Mouse (Mus musculus) ovary, postnatal 36 days (tissue): ENCODE measurements around the gene Zfp715.
"Not testable (repeated sequence)": the region's sequence is repeated elsewhere in the genome, so short reads cannot be mapped to it uniquely, and the experiment has no call there.

ENCODE experiments used
- DNase-seq: peaks from one replicate; pipeline ENCODE4 v3.0.0; 2022; ENCODE audit warnings: low spot score, mixed read lengths

The Zfp715 gene

DNA sequence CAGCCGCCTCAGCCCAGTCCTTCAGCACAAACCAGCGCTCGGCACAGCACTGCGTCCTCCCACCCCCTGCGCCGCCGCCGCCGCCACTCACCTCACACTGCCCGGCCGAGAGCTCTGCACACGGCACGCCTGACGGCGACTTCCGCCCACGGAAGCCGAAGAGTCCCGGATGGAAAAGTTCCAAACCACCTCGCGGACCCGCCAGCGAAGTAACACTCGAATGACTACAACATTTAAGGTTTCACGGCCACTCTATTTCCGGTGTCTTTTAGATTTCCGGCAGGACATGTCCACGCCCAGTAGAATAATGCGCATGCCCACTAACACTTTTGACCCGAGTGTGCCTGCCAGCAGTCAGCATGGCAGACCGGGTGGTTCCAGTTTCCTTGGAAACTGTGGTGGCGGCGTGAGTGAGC is at the start of gene Zfp715:
Gene Zfp715, minus strand, starts transcription at position 282 of the 416 bp plus-strand sequence.
- DNase-seq: peak; percentile 85

DNA sequence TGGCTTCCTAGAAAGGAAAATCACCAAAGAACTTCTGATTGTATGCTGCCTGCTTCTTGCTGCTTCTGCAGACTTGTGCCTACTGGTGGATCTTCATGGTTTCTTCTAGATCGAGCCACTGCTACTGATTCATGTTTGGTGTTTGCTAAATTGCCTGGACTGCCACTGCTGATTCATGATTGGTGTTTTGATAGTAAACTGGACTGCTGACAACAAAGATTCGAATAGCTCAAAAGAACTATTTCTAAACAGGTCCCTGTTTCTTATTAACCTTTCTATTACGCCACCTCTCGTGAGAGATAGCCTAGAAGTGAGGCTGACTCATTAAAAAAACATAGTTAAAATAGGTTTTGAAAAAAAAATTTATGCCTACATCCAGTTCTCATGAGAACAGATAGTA is 48.9 kb upstream of the Zfp715 start:
- no peak for DNase-seq

DNA sequence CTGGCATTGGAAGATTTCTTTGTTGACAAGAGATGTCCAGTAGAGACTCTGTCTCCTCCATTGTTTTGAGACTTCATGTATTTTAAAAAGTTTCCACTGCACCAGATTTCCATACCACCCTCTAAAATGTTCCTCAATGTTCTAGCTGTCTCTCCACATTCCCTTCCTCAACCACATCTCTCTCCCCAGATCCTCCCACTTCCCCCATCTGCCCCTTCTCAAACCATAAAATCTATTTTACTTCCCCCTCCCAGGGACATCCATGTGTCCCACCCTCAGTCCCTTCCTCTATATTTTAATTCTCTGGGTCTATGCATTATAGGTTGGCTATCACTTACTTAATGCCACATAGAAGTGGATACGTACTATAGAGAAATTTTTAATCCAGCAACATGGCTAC is 48.3 kb upstream of the Zfp715 start:
- DNase-seq: no peak

DNA sequence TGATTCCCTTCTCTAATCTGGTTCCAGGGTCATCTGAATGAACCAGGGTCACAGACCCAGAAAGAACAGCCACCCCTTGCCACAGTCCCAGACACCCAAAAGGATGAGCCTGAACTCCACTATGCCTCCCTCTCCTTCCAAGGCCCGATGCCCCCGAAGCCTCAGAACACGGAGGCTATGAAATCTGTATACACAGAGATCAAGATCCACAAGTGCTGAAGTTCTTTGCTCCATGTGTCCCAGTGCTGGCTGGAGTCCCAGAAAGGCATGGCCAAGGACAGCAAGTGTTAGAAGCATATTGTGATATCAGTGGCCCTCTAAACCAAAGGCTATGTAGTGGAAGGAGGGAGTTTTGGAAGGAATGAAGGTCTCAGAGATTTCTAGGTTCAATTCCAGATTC is 45.5 kb upstream of the Zfp715 start:
- DNase-seq: peak; percentile 54

DNA sequence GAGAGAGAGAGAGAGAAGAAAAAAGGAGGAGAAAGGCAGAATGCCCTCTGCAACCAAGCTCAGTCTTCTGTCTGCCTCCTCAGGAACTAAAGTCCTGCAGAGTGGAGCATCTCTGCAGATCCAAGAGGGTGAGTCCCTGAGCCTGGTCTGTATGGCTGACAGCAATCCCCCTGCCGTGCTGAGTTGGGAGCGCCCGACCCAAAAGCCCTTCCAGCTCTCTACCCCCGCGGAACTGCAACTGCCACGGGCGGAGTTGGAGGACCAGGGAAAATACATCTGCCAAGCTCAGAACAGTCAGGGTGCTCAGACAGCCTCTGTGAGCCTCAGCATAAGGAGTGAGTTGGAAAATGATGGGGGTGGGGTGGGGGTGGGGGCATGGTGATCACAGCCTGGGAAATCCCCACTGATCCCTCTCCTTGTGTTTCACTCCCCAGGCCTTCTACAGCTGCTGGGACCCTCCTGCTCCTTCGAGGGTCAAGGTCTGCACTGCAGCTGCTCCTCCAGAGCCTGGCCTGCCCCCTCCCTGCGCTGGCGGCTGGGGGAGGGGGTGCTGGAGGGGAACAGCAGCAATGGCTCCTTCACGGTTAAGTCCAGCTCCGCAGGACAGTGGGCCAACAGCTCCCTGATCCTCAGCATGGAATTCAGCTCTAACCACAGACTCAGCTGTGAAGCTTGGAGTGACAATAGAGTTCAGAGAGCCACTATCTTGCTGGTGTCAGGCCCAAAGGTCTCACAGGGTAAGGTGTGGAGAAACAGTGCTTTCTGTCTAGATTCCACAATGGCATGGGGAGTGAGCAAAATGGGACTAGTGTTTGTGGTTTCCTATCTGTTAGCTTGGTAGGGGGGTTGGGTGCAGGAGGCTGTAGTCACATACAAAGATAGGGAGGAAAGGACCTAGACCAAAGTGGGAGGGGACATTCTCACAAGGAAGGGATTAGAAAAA is 42.1 kb upstream of the Zfp715 start:
- no peak for DNase-seq

GRCm38 (mm10) chr7:43353758-43354157 is 40.7 kb upstream of the Zfp715 start:
- no peak for DNase-seq

GRCm38 (mm10) chr7:43353118-43353517 is 40.0 kb upstream of the Zfp715 start:
- no peak for DNase-seq

- no peak for DNase-seq
Measured at GRCm38 (mm10) chr7:43351154-43351553, 38.1 kb upstream of the Zfp715 start, which contains the start of gene Siglecf. TSS of gene Siglecf (plus strand) at chr7:43351341.

- not testable (repeated sequence) for DNase-seq
Measured at GRCm38 (mm10) chr7:43349623-43350022, 36.5 kb upstream of the Zfp715 start.

DNA sequence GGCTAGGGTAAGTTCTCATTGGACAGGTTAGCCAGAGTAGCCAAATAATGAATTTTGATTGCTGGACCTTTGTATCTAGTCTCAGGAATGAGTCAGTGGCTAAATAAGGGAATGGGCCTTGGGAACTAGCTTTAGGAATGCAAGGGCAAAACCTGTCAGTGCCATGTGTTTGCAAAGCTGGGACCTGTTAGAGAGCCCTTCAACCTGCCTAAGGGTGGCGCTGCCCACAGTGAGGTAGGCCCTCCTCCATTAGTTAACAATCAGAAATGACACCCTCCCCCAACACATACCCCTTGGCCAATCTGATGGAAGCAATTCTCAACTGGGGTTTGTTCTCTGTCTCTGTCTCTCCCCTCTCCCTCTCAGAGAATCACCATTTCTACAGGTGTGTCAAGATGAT is 33.5 kb upstream of the Zfp715 start:
- DNase-seq: no peak

DNA sequence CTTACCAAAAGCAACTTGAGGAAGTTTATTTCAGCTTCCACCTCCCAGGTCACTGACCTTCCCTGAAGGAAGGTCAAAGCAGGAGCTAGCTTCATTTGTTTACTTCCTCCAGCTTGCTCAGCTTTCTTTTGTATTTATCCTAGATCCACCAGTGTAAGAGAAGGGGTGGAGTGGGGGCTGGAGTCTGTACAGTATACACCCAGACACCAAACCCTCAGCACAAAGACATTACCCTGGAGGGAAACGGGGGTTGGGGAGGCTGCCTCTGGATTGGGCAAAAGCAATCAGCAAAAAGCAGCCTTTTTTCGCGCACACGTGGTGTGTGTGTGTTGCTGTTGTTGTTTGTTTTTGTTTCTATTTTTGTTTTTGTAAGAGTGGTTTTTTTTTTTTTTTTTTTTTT is 33.1 kb upstream of the Zfp715 start:
- DNase-seq: no peak

DNA sequence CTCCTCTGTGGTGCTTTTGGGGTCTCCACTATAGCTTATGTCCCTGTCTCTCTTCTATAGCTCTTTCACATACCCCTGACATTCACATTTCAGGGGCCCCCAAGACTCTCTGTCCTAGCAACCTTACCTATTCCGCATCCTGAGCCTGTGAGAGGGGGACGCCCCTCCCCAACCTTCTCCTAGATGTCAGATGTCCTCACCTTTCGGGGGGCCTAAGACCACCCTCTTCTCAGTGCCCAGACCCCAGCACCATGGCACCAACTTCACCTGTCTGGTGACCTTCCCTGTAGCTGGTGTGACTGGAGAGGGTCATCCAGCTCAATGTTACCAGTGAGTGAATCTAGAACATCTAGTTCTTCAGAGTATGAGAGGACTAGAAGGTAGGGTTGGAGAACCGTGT is 31.4 kb upstream of the Zfp715 start:
- DNase-seq: no peak

DNA sequence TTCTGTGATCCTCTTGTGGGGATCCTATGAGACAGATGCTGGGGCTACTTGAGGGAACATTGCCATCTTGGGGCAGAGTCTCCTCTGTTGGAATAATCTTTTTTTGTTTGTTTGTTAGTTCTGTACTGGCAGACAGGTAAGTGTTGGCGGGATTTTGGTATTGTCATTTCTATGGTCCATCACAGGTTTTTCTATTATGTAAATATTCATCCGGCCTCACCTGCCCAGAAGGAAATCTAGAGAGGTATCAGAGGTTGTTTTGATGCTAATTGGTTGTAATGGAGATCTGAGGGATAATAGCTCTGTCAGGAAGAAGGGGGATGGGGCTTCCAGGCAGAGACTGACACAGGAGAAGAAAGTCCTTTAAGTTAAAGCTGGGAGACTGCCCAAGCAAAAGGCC is 30.9 kb upstream of the Zfp715 start:
- no peak for DNase-seq

DNA sequence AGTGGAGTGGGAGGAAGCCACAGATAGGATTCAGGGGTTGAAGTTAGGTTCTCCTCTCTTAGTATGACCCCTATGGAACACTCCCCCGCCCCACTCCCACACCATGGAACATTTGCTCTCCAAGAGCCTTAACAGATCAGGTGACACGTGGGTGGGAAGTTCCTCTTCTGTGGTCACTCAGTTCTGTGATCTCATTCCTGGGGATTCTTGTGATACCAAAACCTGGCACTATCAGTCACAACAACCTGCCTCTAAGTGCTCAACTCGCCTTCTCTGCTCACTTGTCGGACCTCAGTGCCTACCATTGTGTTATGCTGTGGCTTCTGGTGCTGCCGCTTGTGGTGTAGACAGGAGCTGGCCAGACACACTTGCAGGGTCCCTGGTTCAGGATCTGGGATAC is 30.1 kb upstream of the Zfp715 start:
- DNase-seq: no peak

GRCm38 (mm10) chr7:43340771-43341170 is 27.7 kb upstream of the Zfp715 start:
- no peak for DNase-seq

DNA sequence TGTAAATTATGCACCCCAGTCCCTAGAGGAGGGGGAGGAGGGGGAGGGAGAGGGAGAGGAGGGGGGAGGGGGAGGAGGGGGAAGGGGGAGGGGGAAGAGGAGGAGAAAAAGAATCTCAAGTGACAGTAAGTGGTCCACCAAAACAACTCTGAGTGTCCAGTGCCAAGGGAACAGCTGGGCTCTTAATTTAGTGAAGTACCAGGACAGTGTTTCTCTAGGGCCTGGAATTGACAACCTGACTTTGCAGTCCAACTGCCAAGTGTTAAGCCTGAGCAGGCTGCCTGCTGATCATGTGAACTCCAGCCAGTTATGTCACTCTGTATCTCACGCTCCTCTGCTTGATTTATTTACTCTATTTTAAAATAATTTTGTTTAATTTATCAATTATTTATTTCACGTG is 20.8 kb upstream of the Zfp715 start:
- no peak for DNase-seq

DNA sequence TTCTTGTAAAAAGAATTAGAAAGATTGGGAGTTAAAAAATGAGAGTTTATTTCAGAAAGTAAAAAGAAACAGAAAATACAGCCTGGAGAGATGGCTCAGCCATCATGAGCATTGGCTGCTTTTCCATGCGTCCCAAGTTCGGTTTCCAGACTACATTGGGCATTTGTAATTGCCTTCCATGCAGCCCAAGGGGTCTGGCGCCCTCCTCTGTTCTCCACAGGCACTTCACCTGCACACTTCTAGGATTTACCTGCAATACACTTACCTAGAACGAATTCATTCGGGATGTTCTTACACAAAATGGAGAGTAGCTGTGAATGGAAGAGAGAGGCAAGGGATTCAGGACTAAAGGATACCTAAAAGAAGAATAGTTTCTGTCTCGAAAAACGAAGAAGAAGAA is 20.1 kb upstream of the Zfp715 start:
- no peak for DNase-seq

- no peak for DNase-seq
Measured at GRCm38 (mm10) chr7:43328101-43328500, 15.0 kb upstream of the Zfp715 start.

DNA sequence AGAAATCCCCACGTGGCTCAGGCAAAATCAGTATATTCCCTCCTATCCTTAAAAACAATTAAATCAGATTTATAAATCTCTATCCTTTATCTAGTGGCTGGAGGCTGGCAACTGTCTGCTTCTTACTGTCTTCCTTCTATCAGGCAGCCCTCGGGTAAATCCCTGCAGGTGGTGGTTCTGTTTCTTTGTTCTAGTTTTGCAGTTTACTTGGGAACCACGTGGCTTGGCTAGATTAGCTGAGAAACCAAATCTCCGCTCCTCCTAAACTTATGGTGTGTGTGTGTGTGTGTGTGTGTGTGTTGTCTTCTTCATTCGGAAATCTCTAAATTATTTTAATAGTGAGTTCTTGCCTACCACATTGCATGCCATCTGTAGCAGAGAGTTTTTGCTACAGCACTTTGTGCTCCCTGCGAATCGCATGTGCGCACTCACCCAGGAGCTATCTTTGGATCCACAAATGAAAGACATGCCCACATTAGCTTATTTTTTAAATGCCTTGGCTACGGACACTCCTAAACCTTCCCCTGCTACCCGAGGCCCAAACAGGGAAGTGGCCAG is 13.2 kb upstream of the Zfp715 start:
- no peak for DNase-seq

GRCm38 (mm10) chr7:43312386-43313012 is 595 bp downstream of the Zfp715 start:
- DNase-seq: no peak

- no peak for DNase-seq
Measured at GRCm38 (mm10) chr7:43311632-43312031, 1.5 kb downstream of the Zfp715 start.

DNA sequence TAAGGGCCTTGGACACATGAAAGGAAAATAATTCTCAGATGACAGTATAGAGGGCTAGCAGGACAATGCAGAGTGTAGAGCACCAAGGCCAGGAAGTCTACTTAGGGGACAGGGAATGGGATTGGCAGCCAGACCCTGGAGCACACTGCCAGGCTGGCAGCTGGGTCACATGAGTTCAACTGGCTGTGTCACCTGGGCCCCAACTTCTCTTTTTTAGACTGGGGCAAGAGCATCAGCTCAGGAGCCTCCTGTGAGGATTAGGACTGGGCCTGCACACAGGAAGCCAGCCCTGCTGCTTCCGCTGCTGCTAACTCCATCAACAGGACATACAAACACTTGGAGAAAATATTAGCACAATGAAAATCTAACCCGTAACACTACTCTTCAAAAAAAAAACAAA is 4.0 kb downstream of the Zfp715 start:
- DNase-seq: no peak

DNA sequence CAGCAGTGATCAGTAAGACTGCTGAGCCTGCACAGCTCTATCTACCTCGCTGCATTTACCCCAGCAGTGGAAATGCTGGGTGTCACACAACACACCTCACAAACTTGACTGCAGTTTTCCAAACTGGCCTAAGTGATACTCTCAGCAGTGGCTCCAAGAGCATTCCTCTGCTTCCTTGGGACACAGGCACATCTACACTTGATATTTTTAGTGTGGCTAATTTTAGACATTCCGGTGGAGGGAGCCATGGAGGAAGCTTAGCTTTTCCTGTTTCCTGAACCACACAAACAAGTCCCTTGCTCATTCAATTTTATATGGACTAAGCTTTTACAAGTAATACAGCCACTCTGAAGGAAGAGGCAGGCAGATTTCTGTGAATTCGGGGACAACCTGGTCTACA is 7.9 kb downstream of the Zfp715 start:
- DNase-seq: no peak
